Mouse (Mus musculus) brain, embryonic 14.5 days (tissue): ENCODE results near the gene Fzd2. TPM values are rescaled to one million over a fixed set of nuclear protein-coding genes. Genes with fewer than 3 reads are reported as not detected.

Experiments used
- DNase-seq: peaks from one replicate; pipeline ENCODE4 v3.0.0-alpha.2; 2011; ENCODE audit warnings: low read depth
- CTCF ChIP-seq: fragments of 200-500 bp; IDR thresholded peaks from 2 replicates; pipeline ENCODE4 v1.5.1; 2012; ENCODE audit warnings: inconsistent platforms, mild to moderate bottlenecking, moderate library complexity, borderline replicate concordance; ENCODE audit not compliant: insufficient read depth, insufficient read length; ENCODE audit errors: extremely low read depth
- POLR2A ChIP-seq: fragments of 200-500 bp; IDR thresholded peaks from 2 replicates; pipeline ENCODE4 v1.6.1; 2012; ENCODE audit warnings: mild to moderate bottlenecking, inconsistent platforms, borderline replicate concordance; ENCODE audit not compliant: poor library complexity, insufficient read depth, insufficient read length, severe bottlenecking; ENCODE audit errors: extremely low read depth
- polyA plus RNA-seq: library from polyadenylated mRNA; depleted of rRNA; stranded (reverse); fragments of >200 nt; gene quantifications from 2 replicates; pipeline ENCODE4 v1.2.3, GENCODE M21; 2012

Gene Fzd2
- polyA plus RNA-seq, 1 experiment: 35.6 TPM

- TF ChIP-seq POLR2A: no peak
- no peak for TF ChIP-seq CTCF
- no peak for DNase-seq
Observed at GRCm38 (mm10) chr11:102568756-102569377, 35.3 kb upstream of the Fzd2 start.

- peak; percentile 94 for DNase-seq
- TF ChIP-seq POLR2A: no peak
- TF ChIP-seq CTCF: peak; percentile 93
Observed at GRCm38 (mm10) chr11:102572866-102573663, 31.1 kb upstream of the Fzd2 start.

GRCm38 (mm10) chr11:102575034-102575433, 29.2 kb upstream of the Fzd2 start:
- TF ChIP-seq CTCF: no peak
- no peak for TF ChIP-seq POLR2A
- no peak for DNase-seq

DNA sequence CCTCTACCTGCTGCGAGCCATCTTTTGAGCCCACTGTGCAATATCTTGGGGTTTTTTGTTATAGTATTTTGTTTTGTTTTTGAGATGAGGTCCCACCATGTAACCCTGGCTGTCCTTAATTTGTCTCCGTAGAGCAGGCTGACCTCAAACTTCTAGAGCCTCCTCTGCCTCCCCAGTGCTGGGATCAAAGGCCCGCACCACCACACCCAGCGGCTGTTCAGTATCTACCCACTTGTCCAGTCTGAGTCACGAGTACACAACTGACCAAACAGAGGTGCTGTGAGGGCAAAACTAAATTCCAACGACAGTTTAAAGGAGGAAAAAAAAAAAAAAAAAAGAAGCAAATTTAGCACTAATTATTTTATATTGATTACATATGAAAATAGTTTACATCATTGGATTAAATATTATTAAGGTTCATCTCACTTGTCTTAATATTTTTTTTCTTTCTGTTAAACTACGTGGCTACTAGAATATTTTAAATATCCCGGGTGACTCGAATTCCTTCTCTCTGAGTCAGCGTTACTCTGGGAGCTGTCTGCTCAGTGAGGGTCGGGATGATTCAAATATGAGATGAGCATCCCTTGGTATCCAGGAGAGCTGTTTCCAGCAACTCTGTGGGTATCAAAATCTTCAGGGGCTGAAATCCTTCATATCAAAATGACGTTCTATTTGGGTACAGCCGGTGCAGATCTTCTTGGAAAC, 28.0 kb upstream of the Fzd2 start:
- DNase-seq: no peak
- TF ChIP-seq POLR2A (no peak), CTCF (no peak)

- DNase-seq: peak; percentile 84
- TF ChIP-seq CTCF (peak; percentile 87), POLR2A (no peak)
Observed at GRCm38 (mm10) chr11:102578341-102579118, 25.7 kb upstream of the Fzd2 start.

DNA sequence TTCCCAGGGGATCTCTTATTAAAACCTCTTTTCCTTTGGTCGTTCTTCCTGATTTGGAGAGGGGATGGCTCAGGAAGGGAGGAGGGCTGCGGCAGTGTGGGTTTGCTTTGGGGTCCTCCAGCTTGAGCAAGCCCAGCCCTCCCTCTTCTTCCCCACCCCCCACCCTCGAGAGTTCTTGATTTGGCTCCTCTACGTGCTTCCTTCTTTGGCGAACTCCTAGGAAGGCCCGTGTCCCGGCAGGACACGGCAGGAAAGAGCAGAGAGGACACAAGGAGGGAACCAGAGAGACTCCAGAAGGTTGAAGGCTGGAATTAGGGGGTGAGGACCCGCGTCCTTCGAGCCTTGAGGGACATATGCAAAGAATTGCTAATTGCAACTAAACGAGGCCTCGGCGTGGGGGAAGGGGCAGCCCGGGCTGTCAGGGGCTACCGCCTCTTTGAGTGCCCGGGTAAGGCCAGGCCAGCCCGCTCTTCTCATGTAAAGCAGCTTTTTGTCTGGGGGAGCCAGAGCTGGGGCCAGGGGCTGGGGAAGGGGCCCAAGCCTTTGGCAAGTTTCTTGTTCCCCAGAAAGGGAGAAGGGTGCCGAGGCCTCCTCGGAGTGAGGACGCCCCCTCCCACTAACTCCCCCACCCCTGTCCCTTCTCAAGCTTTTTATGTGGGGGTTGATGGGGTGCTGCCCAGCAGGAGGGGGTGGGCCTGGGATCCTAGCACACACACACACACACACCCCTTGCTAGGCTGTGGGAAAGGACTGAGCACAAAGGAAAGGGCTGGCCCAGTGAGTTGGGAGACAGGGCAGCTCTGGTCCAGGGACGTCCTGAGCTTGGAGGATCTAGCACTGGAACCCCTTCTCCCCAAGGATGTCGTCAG, 24.8 kb upstream of the Fzd2 start, which contains the start of gene Gm11627:
Gm11627 (minus strand) TSS at position 297 of the 869 bp plus-strand sequence.
- TF ChIP-seq CTCF: no peak
- no peak; the same call in 1 of the 2 replicates for TF ChIP-seq POLR2A
- DNase-seq: peak; percentile 94

DNA sequence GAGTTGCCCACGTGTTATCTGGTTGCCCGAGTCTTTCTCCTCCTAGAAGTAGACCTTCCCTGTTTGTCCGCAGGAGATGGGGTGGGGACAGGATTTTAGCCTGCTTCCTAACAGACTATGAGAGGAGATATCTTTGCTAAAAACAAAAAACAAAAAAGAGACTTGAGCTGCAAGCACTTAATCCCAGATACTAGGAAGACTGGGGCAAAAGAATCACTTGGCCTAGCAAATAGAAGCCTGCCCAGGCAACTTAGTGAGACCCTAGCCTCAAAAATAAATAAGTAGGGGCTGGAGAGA, 24.2 kb upstream of the Fzd2 start:
- TF ChIP-seq POLR2A (no peak), CTCF (no peak)
- DNase-seq: no peak

DNA sequence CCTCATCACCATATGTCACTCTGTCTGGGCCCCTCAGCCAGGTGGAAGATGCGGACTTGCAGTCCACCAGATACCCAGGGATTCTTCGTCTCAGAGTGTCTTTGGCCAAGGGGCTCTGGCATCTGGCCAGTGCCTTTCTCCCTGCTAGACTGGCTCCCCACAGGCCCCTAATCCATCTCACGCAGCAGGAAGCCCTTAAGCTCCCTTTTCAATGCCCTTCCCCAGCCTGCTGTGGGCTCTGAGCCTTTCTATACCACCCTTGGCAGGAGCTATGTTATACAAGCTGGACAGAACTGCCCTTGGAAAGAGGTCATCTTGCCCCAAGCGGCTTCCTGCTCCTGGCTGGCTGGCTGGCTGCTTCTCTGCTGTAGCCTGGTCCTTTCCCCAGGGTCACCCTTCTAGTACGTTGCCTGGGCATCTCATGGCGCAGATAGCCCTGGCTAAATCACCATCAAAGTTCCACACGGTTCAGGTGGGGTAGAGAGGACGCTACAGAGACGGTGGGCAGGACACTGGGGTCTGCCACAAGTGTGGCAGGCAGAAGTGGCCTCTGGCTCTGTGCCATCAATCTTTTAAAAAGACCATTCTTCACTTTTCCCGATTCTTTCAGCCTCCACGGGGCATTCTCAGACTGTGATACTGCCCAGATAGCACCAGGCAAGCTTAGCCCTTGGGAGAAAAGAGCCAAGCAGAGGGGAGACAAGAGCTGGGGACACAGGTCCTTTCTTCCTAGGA, 22.7 kb upstream of the Fzd2 start:
- TF ChIP-seq CTCF (no peak), POLR2A (no peak)

DNA sequence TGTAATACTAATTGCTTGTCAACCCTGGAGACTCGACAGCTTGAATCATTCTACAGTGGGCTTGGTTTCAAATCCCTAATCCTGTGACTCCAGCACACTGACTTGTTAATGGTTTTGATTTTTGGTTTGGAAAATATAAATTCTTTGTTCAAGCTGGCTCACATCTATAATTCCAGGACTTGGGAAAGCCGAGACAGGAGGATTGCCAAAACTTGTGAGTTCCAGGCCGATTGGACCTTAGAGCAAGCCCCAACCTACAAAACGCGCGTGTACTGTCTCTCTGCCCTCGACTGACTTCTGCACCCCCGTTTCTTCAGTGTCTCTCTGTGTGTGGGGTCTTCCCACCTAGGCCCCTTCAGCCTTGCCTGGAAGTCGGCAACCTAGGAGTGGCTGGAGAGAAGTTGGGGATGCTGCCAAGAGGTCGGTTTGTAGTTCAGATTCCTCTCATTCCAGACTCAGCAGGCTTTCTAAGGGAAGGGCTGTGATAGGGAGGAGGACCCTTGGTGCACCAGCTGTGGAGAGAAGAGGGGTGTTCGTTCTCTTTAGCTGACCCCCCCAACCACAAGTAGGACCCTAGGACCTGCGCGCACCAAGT, 22.1 kb upstream of the Fzd2 start:
- DNase-seq: peak; percentile 67
- TF ChIP-seq POLR2A: no peak
- no peak for TF ChIP-seq CTCF

More for the DNA sequence above, 22.7 kb upstream of the Fzd2 start:
- DNase-seq: peak; percentile 82
